Mouse (Mus musculus) liver, embryonic 16.5 days (tissue): Measurements from ENCODE around the gene Rc3h1. TPM values are rescaled to one million over a fixed set of nuclear protein-coding genes. Genes with fewer than 3 reads are reported as not detected.
A peak's percentile ranks its signal among the peaks of the same experiment; 100 is the strongest.
"Not testable (repeated sequence)": the region's sequence is repeated elsewhere in the genome, so short reads cannot be mapped to it uniquely, and the experiment has no call there.

Experiments used
- ATAC-seq: fragments of 200-750 bp; cut with Nextera tagmentation; 2 replicates; pipeline ENCODE4 v1.8.0; 2017; ENCODE audit warnings: low read depth, mild to moderate bottlenecking, moderate number of reproducible peaks, moderate library complexity
- H3K27ac ChIP-seq: fragments of 300-500 bp; sonication (generic); 2 replicates; pipeline ENCODE4 v1.5.1; 2014; ENCODE audit warnings: mild to moderate bottlenecking, low read length
- H3K27me3 ChIP-seq: fragments of 300-500 bp; sonication (generic); 2 replicates; pipeline ENCODE4 v1.6.1; 2014; ENCODE audit warnings: low read depth, low read length, mixed read lengths; ENCODE audit not compliant: control insufficient read depth, insufficient read depth
- H3K36me3 ChIP-seq: fragments of 300-500 bp; sonication (generic); 2 replicates; pipeline ENCODE4 v1.6.1; 2014; ENCODE audit warnings: mild to moderate bottlenecking; ENCODE audit not compliant: control insufficient read depth, insufficient read depth
- H3K4me1 ChIP-seq: fragments of 300-500 bp; sonication (generic); 2 replicates; pipeline ENCODE4 v1.6.1; 2014; ENCODE audit warnings: low read depth, low read length, mixed read lengths; ENCODE audit not compliant: control insufficient read depth
- H3K4me2 ChIP-seq: fragments of 300-500 bp; sonication (generic); 2 replicates; pipeline ENCODE4 v1.6.1; 2014; ENCODE audit warnings: low read depth, low read length, mixed read lengths
- H3K4me3 ChIP-seq: fragments of 300-500 bp; sonication (generic); 2 replicates; pipeline ENCODE4 v1.5.1; 2014; ENCODE audit warnings: low read depth, mild to moderate bottlenecking, low read length
- H3K9ac ChIP-seq: fragments of 300-500 bp; sonication (generic); 2 replicates; pipeline ENCODE4 v1.6.1; 2014; ENCODE audit warnings: low read depth, low read length
- H3K9me3 ChIP-seq: fragments of 300-500 bp; sonication (generic); replicated peaks from 2 replicates; pipeline ENCODE4 v1.6.1; 2016; ENCODE audit warnings: low read length; ENCODE audit not compliant: control insufficient read depth
- WGBS: fragments of 180-500 bp; shearing (Covaris S2); extraction: QIAGEN DNeasy Blood & Tissue Kit; methylation state at CpG from one replicate; pipeline ENCODE4 v1.1.7; 2014; ENCODE audit not compliant: insufficient replicate concordance; 5-methylcytosine and 5-hydroxymethylcytosine counted together
- polyA plus RNA-seq: library from polyadenylated mRNA; unstranded; fragments of >200 nt; fragmentation: Nextera tagmentation; extraction: Ambion mirVana; gene quantifications from 2 replicates; pipeline ENCODE4 v1.2.1, GENCODE M21; 2015

The Rc3h1 gene
- polyA plus RNA-seq, 1 experiment from 2014 or later = 3.4 TPM

DNA sequence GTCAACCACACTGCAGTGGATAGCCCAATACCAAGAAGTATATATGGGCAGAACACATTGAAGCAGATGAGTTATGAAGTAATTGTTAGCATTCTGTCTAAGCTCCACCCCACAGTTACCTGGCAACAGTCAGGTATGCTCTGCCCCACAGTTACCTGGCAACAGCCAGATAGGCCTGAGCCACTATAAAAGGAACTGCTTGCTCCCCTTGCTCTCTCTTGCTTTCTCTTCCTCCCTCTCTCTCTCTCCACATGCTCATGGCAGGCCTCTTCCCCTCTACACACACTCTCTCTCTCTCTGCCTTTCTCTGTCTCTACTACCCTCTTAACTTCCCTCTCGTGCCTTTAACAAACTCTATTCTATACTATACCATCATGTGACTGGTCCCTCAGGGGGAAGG is 24.8 kb upstream of the Rc3h1 start:
- not testable (repeated sequence) for H3K36me3 ChIP-seq, ATAC-seq, H3K9ac ChIP-seq, H3K27ac ChIP-seq, H3K4me2 ChIP-seq, H3K9me3 ChIP-seq, H3K27me3 ChIP-seq, H3K4me3 ChIP-seq, H3K4me1 ChIP-seq
- 44% methylated on average over 1 of the region's 1 CpGs for WGBS

DNA sequence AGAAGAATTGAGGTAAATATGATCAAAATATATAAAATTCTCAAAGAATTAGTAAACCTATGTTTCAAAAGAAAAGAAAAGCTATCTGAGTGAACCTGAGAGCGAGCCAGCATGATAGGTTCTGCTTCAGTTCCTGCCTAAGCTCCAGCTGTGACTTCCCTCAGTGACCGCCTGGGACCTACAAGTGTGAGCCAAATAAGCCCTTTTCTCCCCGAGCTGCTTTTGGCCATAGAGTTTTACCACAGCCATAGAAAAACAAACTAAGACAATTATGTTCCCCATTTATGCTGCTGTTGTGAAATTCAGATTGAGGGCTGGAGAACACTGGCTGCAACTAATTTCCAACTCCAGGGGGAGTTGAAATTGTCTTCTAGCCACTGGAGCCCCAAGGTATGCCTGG is 24.2 kb upstream of the Rc3h1 start:
- H3K4me2 ChIP-seq = no peak overlapping the region
- no peaks in the 10 kb centered on the region for H3K27me3 ChIP-seq
- 57% methylated on average over 3 of the region's 3 CpGs for WGBS
- H3K9me3 ChIP-seq = no peaks in the 10 kb centered on the region
- no peak overlapping the region for H3K4me3 ChIP-seq
- H3K9ac ChIP-seq = no peak overlapping the region
- H3K4me1 ChIP-seq = no peaks in the 10 kb centered on the region
- H3K36me3 ChIP-seq = no peaks in the 10 kb centered on the region
- no peak overlapping the region for H3K27ac ChIP-seq
- no peak for ATAC-seq

DNA sequence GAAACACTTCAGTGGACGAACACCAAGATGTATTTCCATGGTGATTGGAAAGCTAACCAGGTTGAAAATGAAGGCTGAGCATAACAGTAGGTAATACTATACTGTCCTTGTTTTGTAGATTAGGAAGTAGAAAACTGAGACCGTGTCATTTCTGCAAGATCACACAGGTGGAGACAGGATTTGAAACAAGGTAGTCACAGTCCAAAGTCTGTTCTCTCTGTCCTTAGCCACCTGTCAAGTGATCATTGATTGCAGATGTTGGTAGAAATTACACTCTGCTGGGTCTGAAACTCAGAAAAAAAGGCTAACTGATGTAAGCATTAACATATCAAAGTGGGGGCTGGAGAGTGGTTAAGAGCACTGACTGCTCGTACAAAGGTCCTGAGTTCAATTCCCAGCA is 21.9 kb upstream of the Rc3h1 start:
- Histone ChIP-seq H3K9me3 (no peaks in the 10 kb centered on the region), H3K36me3 (no peaks in the 10 kb centered on the region), H3K4me2 (no peak overlapping the region), H3K9ac (no peak overlapping the region), H3K27me3 (no peaks in the 10 kb centered on the region), H3K4me1 (no peaks in the 10 kb centered on the region), H3K27ac (no peak overlapping the region), H3K4me3 (no peak overlapping the region)
- ATAC-seq = no peak
- WGBS = 60% methylated on average over 3 of the region's 3 CpGs

DNA sequence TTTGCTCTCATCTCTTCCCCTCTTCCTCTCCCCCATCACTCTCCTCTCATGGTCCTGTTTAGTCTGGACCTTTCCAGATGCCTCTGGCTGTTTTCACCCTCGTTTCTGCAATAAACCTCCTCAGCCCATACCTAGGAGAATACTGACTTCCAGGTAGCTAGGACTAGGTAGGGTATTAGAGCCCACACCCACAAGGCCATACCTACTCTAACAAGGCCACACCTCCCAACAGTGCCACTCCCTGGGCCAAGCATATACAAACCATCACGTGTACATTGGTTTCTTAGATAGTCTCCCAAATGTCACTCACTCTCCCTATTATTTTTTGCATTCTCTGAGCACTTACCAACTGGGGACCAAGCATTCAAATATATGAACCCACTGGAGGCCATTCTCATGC is 21.2 kb upstream of the Rc3h1 start:
- H3K27ac ChIP-seq = no peak overlapping the region
- H3K4me2 ChIP-seq = no peak overlapping the region
- no peaks in the 10 kb centered on the region for H3K4me1 ChIP-seq
- WGBS = 41% methylated on average over 2 of the region's 2 CpGs
- H3K36me3 ChIP-seq = no peaks in the 10 kb centered on the region
- no peak overlapping the region for H3K4me3 ChIP-seq
- no peak overlapping the region for H3K9ac ChIP-seq
- no peaks in the 10 kb centered on the region for H3K9me3 ChIP-seq
- no peaks in the 10 kb centered on the region for H3K27me3 ChIP-seq
- no peak for ATAC-seq

- H3K36me3 ChIP-seq = no peaks in the 10 kb centered on the region
- ATAC-seq = no peak
- H3K27me3 ChIP-seq = no peaks in the 10 kb centered on the region; the same call in none of the 2 replicates
- no peak overlapping the region for H3K4me3 ChIP-seq
- 66% methylated on average over 10 of the region's 10 CpGs for WGBS
- no peak overlapping the region for H3K9ac ChIP-seq
- peaks cover 3% of the 10 kb centered on the region for H3K4me1 ChIP-seq
- H3K4me2 ChIP-seq = no peak overlapping the region
- H3K9me3 ChIP-seq = no peaks in the 10 kb centered on the region
- no peak overlapping the region for H3K27ac ChIP-seq
Measured at GRCm38 (mm10) chr1:160899701-160900100, 6.5 kb upstream of the Rc3h1 start.

GRCm38 (mm10) chr1:160904047-160904446 is 2.2 kb upstream of the Rc3h1 start:
- no peak for ATAC-seq
- H3K4me2 ChIP-seq = no peak overlapping the region
- 20% methylated on average over 4 of the region's 4 CpGs for WGBS
- H3K27ac ChIP-seq = no peak overlapping the region
- no peak overlapping the region for H3K4me3 ChIP-seq
- no peaks in the 10 kb centered on the region for H3K9me3 ChIP-seq
- H3K9ac ChIP-seq = no peak overlapping the region
- peaks cover 13% of the 10 kb centered on the region for H3K4me1 ChIP-seq
- H3K27me3 ChIP-seq = no peaks in the 10 kb centered on the region; the same call in none of the 2 replicates
- no peaks in the 10 kb centered on the region for H3K36me3 ChIP-seq

DNA sequence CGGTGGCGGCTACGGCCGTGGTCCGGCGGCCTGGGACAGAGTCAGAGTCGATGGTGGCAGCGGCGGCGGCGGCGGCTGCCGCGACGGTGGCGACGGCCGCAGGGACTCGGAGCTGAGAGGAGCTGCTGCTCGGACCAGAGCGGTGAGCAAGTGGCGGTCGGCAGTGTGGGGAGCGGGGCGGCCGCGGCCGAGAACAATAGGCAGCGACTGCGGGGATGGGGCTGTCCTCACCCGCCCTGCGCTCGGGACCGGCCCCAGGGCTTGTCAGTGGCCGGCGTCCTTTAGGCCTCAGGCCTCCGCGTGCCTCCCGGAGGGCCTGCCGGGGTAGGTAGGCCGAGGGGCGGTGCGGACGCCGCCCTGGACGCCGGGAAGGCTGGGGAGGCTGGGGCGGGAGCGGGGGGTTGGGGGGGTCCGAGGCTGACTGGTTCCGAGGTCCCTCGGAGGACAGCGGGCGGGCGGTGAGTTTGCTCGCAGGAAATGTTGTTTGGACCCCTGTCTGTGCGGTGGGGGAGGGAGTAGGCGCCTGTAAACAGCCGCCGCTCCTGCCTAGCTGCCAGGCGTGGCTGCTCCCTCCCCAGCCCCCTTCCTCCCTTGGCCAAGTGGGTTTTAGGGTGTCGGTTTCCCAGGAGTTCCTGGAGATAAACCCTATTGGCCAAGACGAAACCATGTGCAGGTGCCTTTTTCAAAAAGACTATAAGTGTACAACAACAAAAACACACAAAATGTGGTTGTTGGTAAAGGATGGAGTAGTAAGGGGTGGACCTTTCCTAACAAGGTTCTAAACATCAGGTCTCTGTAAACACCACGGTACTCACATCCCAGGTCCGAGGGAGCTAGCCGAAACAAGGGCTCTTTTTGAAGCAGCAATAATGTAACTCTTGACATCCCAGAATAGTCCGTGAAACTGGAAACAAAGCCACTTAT is 602 bp downstream of the Rc3h1 start:
- H3K27me3 ChIP-seq = no peaks in the 10 kb centered on the region; the same call in 1 of the 2 replicates
- no peaks in the 10 kb centered on the region for H3K9me3 ChIP-seq
- no peaks in the 10 kb centered on the region for H3K36me3 ChIP-seq
- peak overlapping the region; percentile 91 for H3K27ac ChIP-seq
- H3K4me3 ChIP-seq = peak overlapping the region; percentile 86
- peak overlapping the region; percentile 76 for H3K4me2 ChIP-seq
- peak; percentile 69 for ATAC-seq
- H3K4me1 ChIP-seq = peaks cover 20% of the 10 kb centered on the region
- H3K9ac ChIP-seq = peak overlapping the region; percentile 75
- WGBS = under 1% methylated on average over 63 of the region's 67 CpGs

DNA sequence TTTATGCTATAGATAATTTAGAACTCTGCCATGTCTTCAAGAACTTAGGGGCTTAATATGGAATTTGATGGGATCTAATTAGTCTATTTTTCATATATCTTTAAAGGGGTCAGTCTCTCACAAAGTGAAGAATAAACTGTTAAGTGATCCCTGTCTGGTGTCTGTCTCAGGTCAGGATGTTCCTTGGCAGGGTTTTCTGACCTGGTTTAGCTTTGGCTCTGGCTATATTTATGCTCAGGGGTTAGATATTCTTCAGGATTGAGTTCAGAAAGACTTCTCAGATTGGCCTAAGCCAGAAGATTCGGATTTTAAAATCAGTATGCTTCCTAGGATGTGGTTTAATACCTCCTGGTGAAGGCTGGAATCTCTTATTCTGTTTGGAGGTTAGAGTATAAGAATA is 4.0 kb downstream of the Rc3h1 start:
- H3K27ac ChIP-seq = no peak overlapping the region
- H3K27me3 ChIP-seq = no peaks in the 10 kb centered on the region
- H3K4me1 ChIP-seq = peaks cover 14% of the 10 kb centered on the region
- ATAC-seq = no peak
- H3K9me3 ChIP-seq = no peaks in the 10 kb centered on the region
- no peak overlapping the region for H3K4me2 ChIP-seq
- H3K9ac ChIP-seq = no peak overlapping the region
- WGBS = 81% methylated on average over 1 of the region's 1 CpGs
- H3K4me3 ChIP-seq = no peak overlapping the region
- no peaks in the 10 kb centered on the region for H3K36me3 ChIP-seq

DNA sequence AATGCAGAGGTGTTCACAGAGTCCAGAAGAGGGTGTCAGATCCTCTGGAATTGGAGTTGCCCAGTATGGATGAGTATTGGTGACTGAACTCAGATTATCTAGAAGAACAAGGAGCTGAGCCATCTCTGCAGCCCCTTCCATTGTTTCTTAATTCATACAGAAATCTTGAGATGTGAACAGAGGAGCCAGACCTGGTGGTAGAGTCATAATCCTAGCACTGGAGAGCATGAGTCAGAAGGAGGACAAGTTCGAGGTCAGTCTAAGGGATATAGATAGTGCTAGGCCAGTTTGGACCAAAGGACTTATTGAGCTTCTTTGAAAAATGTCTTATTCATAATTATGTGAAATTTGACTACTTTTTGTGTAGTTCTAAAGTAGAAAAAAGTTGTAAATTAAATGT is 4.6 kb downstream of the Rc3h1 start:
- no peak overlapping the region for H3K9ac ChIP-seq
- no peaks in the 10 kb centered on the region for H3K27me3 ChIP-seq
- no peaks in the 10 kb centered on the region for H3K9me3 ChIP-seq
- H3K36me3 ChIP-seq = no peaks in the 10 kb centered on the region
- H3K4me2 ChIP-seq = no peak overlapping the region
- H3K27ac ChIP-seq = no peak overlapping the region
- WGBS = 88% methylated on average over 1 of the region's 1 CpGs
- H3K4me1 ChIP-seq = peaks cover 12% of the 10 kb centered on the region
- no peak overlapping the region for H3K4me3 ChIP-seq
- no peak for ATAC-seq
